Mouse (Mus musculus): Measurements from ENCODE around the gene Lrrc4.

Gene Lrrc4

GRCm38 (mm10) chr6:28720391-28721171 lies 111.0 kb downstream of the Lrrc4 start:
- DNase-seq = no peak

DNA sequence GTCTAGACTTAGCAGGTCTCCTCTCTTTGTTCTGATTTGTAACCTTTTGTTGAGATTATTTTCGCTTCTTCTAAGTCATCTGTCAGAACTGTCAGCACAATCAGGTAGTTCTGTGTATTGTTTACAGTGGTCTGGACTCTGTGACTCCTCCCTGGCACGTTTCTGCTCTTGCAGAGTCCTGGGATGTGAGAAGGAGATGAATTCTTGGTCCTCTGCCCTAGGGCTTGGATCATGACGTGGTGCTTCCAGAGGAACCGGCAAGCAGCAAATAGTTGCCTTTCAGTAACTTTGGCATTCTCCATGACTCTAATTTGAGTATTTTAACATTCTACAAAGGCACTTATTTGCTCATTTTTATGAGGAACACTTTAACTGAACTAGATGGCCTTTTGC lies 113.7 kb downstream of the Lrrc4 start:
- DNase-seq = no peak

DNA sequence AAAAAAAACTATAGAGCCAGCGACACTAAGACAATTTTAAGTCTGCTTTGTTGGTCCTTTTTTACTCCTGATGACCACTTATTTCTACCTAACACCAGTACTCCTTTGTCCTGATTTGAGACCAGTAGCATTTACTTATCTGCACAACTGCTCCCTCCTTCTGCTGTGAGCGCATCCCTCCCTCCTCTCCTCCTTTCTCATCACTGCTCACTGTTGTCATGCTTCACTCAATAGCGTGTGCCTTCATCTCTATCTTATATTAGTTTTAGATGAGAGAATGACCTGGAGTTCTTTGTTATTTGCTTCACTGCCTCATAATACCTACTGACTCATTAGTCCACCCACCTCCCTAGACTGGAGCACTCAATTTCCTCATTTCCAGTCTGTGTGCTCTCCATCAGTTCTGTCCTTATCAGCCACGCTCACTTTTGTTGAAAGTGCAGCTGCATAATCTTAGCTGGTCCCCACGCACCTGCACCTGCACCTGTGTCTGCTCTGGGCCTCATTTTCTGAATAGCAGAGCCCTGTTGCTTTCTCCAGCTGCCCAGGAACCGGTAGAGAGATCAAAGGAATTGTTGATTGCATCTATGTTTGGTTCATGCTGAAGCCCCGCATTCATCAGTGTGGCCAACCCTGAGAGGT lies 114.2 kb downstream of the Lrrc4 start:
- DNase-seq = peak; percentile 65

DNA sequence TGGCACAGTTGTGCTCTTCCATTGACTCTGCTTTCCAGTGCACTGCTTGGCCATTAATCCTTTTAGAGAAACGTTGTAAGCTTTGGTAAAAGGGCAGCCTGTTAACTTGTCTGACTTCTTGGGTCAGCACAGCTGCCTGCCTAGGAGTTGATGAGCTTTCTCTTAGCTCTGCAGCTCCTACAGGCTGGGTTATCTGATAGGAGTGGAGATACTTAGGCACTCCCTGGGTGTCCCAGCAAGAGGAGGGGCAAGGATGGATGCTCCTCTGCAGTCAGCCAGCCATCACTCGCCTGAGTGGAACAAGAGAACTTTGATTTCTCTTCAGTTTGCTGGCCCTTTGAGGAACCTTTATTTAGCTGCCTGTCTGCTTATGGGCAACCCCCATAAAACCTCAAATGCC lies 121.5 kb downstream of the Lrrc4 start:
- DNase-seq = no peak

- DNase-seq = no peak
Measured at GRCm38 (mm10) chr6:28706976-28707592, 124.5 kb downstream of the Lrrc4 start.

GRCm38 (mm10) chr6:28706108-28706975 lies 125.2 kb downstream of the Lrrc4 start:
- no peak for DNase-seq

DNA sequence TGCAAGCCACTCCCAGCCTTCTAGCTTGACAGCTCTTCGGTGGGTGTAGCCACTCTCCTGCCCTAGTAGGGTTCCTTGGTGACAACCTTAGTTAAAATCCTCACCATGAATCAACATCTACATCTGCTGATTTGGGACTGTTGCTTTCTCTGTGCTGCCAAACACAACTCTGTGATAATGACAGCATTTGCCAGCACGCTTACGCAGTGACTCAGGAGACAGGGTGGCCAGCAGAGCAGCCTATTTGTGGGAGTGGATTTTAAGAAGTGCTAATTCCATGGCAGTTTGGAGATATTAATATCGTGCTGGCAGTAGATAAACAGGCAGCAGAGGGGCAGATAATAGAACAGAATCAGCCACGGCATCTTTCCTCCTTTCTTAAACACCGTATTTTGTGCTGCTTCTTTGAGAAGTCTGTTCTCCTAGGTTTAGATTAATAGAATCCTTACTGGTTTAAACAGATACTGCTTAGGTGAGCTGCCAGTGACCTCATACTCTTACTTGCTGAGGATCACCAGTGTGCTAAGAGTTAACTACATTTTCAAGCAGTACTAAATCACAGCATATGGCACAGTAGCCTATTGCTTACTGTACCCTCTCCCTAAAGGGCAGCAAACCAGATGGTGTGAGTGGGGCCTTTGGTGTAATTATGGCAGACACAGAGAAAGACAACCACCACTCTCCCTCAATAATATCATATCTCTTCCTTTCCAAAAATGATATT lies 126.0 kb downstream of the Lrrc4 start:
- no peak for DNase-seq

- no peak for DNase-seq
Measured at GRCm38 (mm10) chr6:28704612-28705011, 126.9 kb downstream of the Lrrc4 start.

GRCm38 (mm10) chr6:28697214-28697613 lies 134.3 kb downstream of the Lrrc4 start:
- no peak for DNase-seq

- no peak for DNase-seq
Measured at GRCm38 (mm10) chr6:28692659-28693058, 138.9 kb downstream of the Lrrc4 start.

DNA sequence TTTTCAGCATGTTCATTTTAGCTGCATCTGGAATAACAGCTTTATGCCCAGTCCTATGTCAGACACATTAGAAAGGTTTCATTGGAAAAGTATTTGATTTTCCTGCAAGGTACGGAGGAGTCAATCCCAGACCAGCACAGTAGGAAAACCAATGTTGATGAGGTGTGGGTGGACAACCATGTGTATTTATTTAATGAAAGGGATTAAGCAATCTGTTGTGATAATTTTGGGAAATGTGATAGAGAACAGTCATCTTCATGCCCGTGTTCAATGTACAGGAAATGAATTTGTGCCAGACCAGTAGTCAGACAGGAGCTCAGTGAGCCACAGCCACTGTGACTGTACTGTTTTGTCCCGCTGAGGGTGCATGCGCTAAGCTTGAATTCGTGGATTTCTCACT lies 143.8 kb downstream of the Lrrc4 start:
- DNase-seq = no peak

DNA sequence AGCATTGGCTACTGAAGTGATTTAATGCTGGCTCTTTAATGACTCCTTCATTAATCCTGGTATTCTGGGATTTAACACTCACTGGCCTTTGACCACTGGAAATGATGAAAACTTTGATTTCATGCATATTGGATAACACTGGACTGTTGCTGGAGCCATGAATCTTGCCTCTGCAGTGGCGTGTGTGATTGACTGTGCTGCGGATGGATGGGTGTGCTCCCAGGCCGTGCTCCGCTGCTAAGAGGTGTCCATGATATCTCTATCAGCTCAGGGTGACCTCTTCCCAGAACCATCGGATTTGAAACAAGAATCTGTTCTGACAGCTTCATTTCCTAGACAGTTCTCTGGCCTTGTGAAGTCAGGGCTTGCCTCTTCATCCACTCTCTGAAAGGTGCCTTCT lies 145.8 kb downstream of the Lrrc4 start:
- DNase-seq = no peak

DNA sequence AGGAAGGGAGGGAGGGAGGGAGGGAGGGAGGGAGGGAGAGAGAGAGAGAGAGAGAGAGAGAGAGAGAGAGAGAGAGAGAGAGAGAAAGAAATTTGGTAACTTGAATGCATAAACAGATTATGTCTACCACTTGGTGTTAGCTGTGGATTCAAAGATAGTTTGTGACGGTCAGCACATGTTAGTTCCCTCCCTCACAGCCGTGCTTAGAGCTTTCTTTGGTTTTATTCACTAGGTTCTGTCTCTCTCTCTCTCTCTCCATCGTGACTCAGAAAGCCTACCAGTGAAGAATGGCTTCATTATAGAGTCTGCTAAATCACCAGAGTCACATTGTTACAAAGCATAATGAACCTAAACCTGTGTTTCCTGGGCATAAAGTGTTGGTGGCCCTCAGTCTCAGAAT lies 146.5 kb downstream of the Lrrc4 start:
- no peak for DNase-seq

GRCm38 (mm10) chr6:28681521-28682457 lies 149.8 kb downstream of the Lrrc4 start:
- no peak for DNase-seq

DNA sequence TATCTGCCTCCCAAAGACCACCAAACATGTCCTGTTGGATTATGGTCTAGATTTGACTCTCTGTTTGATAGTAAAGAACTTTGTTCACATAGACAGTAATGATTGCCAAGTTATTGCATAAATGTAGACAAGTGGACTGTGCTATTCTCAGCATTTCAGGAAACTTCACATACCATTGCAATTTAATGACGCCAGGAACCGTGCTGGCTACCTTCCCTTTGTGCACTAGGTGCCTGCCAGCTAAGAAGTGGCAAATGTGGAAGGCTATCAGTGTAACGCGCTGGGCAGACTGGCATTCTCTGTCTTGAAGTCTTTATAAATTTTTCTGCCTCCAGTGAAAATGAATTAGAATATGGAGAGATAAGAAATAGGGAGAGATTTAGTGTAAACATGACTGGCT lies 151.0 kb downstream of the Lrrc4 start:
- no peak for DNase-seq

GRCm38 (mm10) chr6:28678896-28679295 lies 152.7 kb downstream of the Lrrc4 start:
- no peak for DNase-seq

GRCm38 (mm10) chr6:28674686-28675085 lies 156.9 kb downstream of the Lrrc4 start:
- DNase-seq = no peak

DNA sequence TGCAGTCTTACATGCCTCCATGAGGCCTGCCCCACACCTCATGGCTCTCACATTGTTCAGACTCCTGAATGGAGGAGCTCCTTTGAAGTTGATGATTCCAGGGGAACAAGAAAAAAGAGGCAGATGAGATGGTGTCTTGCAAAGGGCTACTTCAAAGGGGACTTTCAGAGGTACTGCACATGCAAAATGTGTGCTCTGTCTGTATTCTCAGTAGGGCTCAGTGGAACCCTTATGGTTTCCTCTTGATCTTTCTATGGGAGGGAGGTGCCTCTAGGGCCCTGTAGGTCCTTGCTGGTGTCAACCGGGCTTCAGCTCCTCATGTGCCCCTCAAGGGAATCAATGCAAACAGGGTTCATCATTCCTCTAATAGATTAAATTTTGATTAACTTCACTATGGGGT lies 159.2 kb downstream of the Lrrc4 start:
- DNase-seq = no peak

GRCm38 (mm10) chr6:28669251-28669650 lies 162.3 kb downstream of the Lrrc4 start:
- no peak for DNase-seq

DNA sequence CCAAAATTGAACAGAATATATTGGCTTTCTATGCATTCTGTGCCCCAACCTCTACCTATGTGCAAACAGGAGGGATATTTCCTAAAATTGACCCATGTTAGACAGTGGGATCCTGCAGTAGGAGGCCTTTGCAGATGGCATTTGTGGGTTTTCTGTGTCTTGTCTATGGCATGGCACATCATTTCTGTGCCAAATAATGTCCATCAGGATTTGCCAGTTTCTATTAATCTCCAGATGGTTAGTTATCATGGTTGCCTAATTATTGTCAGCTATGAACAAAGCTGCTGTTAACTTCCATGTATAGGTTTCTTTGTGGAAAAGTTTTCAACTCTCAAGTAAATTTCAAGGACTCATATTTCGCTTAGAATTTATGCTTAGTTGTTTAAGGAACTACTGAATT lies 164.0 kb downstream of the Lrrc4 start:
- DNase-seq = no peak

DNA sequence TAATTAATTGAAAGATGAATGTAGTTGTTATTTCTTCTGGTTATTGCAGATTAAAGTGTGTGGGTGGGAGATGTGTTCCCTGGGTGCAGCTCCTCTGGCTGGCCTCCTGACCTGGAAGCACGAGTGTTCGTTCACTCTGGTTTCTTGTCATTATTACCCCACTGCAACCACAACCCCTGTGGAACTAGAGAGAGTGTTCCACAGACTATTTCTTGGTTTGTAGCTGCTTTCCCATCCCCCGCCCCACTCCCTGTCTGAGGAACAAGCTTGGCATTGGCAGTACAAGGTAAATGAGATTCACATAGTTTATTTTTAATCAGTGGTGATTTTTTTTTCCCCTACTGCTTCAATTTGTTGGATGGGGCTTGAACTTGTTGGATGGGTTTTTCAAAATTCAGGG lies 166.8 kb downstream of the Lrrc4 start:
- DNase-seq = no peak

Measured in thymus, postnatal 4 days (tissue).